Mouse (Mus musculus) lung, postnatal 0 days (tissue): Measurements from ENCODE around the gene Slc41a2.

ENCODE experiments used
- CTCF ChIP-seq: IDR thresholded peaks from 2 replicates; pipeline ENCODE4 v1.5.1; 2016; ENCODE audit warnings: antibody characterized with exemption, mild to moderate bottlenecking
- EP300 ChIP-seq: IDR thresholded peaks from 2 replicates; pipeline ENCODE4 v1.6.1; 2016; ENCODE audit warnings: antibody characterized with exemption, mild to moderate bottlenecking, control low read depth

GRCm38 (mm10) chr10:83368918-83369317 lies 31.2 kb upstream of the Slc41a2 start:
- TF ChIP-seq CTCF (no peak), EP300 (no peak)
